Mouse (Mus musculus): ENCODE measurements around the gene Dmwd. TPM values are rescaled to one million over a fixed set of nuclear protein-coding genes. Genes with fewer than 3 reads are reported as not detected.

Dmwd gene
- polyA plus RNA-seq, 1 experiment, result 9.6 TPM

DNA sequence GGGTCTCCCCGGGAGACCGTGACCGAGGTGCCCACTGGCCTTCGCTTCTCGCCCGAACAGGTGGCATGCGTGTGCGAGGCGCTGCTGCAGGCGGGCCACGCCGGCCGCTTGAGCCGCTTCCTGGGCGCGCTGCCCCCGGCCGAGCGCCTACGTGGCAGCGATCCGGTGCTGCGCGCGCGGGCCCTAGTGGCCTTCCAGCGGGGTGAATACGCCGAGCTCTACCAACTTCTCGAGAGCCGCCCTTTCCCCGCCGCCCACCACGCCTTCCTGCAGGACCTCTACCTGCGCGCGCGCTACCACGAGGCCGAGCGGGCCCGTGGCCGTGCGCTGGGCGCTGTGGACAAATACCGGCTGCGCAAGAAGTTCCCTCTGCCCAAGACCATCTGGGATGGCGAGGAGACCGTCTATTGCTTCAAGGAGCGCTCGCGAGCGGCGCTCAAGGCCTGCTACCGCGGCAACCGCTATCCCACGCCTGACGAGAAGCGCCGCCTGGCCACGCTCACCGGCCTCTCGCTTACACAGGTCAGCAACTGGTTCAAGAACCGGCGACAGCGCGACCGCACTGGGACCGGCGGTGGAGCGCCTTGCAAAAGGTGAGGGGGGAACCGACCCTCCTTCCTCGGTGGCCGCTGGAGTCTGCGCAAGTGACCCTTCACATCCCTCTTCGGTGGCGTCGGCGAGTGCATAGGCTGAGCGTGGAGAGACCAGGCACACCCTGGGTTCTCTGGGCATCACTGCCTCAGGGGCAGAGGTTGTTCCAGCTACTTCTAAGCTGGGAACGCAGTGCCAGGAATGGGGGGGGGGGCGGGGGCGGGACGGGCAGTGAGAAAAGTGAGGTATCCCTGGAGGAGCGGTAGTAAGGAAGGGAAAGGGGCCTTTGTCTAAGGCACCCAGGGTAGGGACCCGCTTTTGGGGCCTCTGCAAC, 19.1 kb downstream of the Dmwd start:
- Histone ChIP-seq H3K4me1 (ENCODE audit: control insufficient read depth, insufficient read depth, insufficient read length, low read length) (peaks cover 5% of the 10 kb centered on the region; the same call in 1 of the 2 replicates), H3K4me3 (ENCODE audit: insufficient read depth, low read depth, low read length) (peak overlapping the region; percentile 83)

GRCm38 (mm10) chr7:19095751-19096110, 19.7 kb downstream of the Dmwd start:
- Histone ChIP-seq H3K27ac (replicated peaks; ENCODE audit: low read depth, low read length) (no peak overlapping the region), H3K4me1 (ENCODE audit: control insufficient read depth, insufficient read depth, insufficient read length, low read length) (peaks cover 5% of the 10 kb centered on the region; the same call in 1 of the 2 replicates), H3K4me3 (ENCODE audit: insufficient read depth, low read depth, low read length) (peak overlapping the region; percentile 83)

More for the DNA sequence above, 19.1 kb downstream of the Dmwd start:
- H3K27ac ChIP-seq (replicated peaks; ENCODE audit: low read depth, low read length), result peak overlapping the region; percentile 15; the same call in 1 of the 2 replicates

DNA sequence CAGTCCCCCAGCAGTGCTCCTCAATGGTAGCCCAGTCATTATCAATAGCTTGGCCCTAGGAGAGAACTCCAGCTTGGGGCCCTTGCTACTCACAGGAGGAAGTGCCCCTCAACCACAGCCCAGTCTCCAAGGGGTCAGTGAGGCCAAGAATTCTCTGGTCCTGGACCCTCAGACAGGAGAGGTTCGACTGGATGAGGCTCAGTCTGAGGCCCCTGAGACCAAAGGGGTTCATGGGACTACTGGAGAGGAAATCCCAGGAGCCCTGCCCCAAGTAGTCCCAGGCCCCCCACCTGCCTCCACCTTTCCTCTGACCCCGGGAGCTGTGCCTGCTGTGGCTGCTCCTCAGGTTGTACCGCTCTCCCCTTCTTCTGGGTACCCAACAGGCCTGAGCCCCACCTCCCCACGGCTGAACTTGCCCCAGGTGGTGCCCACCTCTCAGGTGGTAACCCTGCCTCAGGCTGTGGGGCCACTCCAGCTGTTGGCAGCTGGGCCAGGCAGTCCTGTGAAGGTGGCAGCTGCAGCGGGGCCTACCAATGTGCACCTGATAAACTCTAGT, 20.5 kb downstream of the Dmwd start:
- Histone ChIP-seq H3K27ac (replicated peaks; ENCODE audit: low read depth, low read length) (no peak overlapping the region), H3K4me1 (ENCODE audit: control insufficient read depth, insufficient read depth, insufficient read length, low read length) (peaks cover 5% of the 10 kb centered on the region; the same call in 1 of the 2 replicates), H3K4me3 (ENCODE audit: insufficient read depth, low read depth, low read length) (no peak overlapping the region)

GRCm38 (mm10) chr7:19097217-19097616, 21.2 kb downstream of the Dmwd start:
- H3K4me1 ChIP-seq (ENCODE audit: control insufficient read depth, insufficient read depth, insufficient read length, low read length), result peaks cover 5% of the 10 kb centered on the region; the same call in 1 of the 2 replicates
- H3K4me3 ChIP-seq (ENCODE audit: insufficient read depth, low read depth, low read length), result no peak overlapping the region
- H3K27ac ChIP-seq (replicated peaks; ENCODE audit: low read depth, low read length), result no peak overlapping the region

- no peak overlapping the region for H3K4me3 ChIP-seq (ENCODE audit: insufficient read depth, low read depth, low read length)
- no peak overlapping the region for H3K27ac ChIP-seq (replicated peaks; ENCODE audit: low read depth, low read length)
- peaks cover 5% of the 10 kb centered on the region; the same call in 1 of the 2 replicates for H3K4me1 ChIP-seq (ENCODE audit: control insufficient read depth, insufficient read depth, insufficient read length, low read length)
Observed at GRCm38 (mm10) chr7:19097863-19098262, 21.8 kb downstream of the Dmwd start.

DNA sequence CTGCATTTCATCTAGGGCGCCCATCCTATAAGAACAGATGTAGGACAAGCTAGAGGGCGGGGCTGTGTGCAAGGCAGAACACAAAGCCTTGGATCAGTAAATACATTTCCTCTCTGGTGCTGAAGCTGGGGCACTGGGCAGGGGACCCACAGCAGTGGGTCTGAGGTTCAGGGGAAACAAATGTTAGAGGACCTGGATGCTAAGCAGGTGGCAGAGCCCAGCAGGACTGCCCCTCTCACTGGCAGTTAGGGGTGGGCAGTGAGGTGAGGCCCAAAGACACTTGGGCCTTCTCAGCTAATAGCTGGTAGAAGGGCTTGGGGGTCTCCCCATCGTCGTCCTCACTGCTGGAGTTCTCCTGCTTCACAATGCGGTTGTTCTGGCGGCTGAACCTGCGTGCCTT, 22.8 kb downstream of the Dmwd start:
- H3K4me1 ChIP-seq (ENCODE audit: control insufficient read depth, insufficient read depth, insufficient read length, low read length), result peaks cover 5% of the 10 kb centered on the region; the same call in 1 of the 2 replicates
- no peak overlapping the region for H3K27ac ChIP-seq (replicated peaks; ENCODE audit: low read depth, low read length)

DNA sequence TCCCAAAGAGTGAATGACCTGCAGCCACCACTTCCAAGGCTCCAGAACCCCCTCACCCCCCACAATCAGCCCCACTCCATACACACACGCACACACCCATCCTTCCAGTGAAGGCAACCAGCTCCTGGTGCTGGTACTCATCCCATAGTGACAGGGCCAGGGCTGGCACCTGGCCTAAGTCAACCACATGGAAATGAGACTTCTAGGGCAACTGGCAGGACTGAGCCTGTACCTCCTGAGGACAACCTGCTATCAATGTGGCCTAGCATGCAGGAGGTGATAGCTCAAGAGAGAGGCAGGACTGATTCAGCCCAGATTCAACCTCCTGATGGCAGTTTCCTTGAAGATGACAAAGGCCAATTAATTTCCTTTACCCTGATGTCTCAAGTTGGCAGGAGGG, 24.3 kb downstream of the Dmwd start:
- no peak overlapping the region for H3K27ac ChIP-seq (replicated peaks; ENCODE audit: low read depth, low read length)
- H3K4me3 ChIP-seq (ENCODE audit: insufficient read depth, low read depth, low read length), result no peak overlapping the region
- peaks cover 5% of the 10 kb centered on the region; the same call in 1 of the 2 replicates for H3K4me1 ChIP-seq (ENCODE audit: control insufficient read depth, insufficient read depth, insufficient read length, low read length)

More for the DNA sequence above, 22.8 kb downstream of the Dmwd start:
- H3K4me3 ChIP-seq (ENCODE audit: insufficient read depth, low read depth, low read length), result no peak overlapping the region

GRCm38 (mm10) chr7:19103741-19104140, 27.7 kb downstream of the Dmwd start:
- Histone ChIP-seq H3K4me3 (ENCODE audit: insufficient read depth, low read depth, low read length) (no peak overlapping the region), H3K4me1 (ENCODE audit: control insufficient read depth, insufficient read depth, insufficient read length, low read length) (no peaks in the 10 kb centered on the region), H3K27ac (replicated peaks; ENCODE audit: low read depth, low read length) (no peak overlapping the region)

DNA sequence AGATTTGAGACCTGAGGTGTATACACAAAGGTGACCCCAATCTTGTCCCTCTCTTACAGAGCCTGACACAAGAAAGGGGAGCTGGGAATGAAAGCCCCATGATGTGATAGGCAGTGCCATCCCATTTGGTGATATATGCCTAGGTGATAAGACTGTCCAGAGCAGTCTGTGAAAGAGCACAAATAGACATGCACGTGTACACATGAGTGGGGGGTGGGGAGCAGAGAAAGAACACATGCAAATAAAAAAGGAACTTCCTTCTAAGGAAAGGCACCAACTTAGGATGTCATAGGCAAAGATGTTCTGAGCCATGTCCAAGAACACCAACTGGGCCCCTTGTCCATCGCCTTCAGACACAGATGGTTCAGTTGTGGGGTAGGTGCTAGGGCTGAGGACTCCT, 28.5 kb downstream of the Dmwd start:
- Histone ChIP-seq H3K4me3 (ENCODE audit: insufficient read depth, low read depth, low read length) (no peak overlapping the region), H3K4me1 (ENCODE audit: control insufficient read depth, insufficient read depth, insufficient read length, low read length) (no peaks in the 10 kb centered on the region), H3K27ac (replicated peaks; ENCODE audit: low read depth, low read length) (no peak overlapping the region)

DNA sequence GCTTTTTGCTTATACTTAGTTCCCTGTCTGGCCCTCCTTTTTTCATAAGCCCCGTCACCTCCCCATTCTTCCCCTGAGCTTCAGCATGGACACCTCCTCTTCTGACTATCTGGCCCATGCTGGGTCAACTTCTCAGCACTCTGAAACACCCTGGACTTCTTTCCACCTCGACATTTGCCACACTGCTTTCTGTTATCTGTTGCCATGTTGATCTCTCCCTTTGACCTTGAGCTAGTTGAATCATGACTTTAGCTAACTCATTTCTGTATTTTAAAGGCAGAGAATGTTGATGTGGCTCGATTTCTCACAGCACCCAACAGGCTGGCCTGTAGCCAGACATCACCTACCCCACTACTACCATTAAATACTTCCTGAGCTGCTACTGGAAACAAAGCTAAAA, 31.4 kb downstream of the Dmwd start:
- H3K4me3 ChIP-seq (ENCODE audit: insufficient read depth, low read depth, low read length), result no peak overlapping the region
- no peaks in the 10 kb centered on the region for H3K4me1 ChIP-seq (ENCODE audit: control insufficient read depth, insufficient read depth, insufficient read length, low read length)
- H3K27ac ChIP-seq (replicated peaks; ENCODE audit: low read depth, low read length), result no peak overlapping the region

DNA sequence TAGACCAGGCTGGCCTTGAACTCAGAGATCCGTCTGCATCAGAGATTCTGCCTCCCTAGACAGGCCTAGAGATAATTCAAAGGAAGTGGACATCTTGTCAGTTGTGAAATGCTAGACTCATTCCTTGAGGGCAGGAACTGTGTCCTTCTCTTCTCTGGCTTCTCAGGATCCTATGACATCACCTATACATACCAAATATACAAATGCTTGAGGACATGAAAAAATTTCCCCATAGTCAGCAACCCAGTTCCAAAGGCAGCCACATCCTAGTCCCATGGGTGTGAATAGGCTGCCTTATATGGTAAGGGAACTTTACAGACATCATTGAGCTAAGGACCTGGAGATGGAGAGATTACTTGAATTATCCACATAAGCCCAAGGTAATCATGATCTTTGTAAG, 33.5 kb downstream of the Dmwd start:
- Histone ChIP-seq H3K4me1 (ENCODE audit: control insufficient read depth, insufficient read depth, insufficient read length, low read length) (no peaks in the 10 kb centered on the region), H3K4me3 (ENCODE audit: insufficient read depth, low read depth, low read length) (no peak overlapping the region), H3K27ac (replicated peaks; ENCODE audit: low read depth, low read length) (no peak overlapping the region)

DNA sequence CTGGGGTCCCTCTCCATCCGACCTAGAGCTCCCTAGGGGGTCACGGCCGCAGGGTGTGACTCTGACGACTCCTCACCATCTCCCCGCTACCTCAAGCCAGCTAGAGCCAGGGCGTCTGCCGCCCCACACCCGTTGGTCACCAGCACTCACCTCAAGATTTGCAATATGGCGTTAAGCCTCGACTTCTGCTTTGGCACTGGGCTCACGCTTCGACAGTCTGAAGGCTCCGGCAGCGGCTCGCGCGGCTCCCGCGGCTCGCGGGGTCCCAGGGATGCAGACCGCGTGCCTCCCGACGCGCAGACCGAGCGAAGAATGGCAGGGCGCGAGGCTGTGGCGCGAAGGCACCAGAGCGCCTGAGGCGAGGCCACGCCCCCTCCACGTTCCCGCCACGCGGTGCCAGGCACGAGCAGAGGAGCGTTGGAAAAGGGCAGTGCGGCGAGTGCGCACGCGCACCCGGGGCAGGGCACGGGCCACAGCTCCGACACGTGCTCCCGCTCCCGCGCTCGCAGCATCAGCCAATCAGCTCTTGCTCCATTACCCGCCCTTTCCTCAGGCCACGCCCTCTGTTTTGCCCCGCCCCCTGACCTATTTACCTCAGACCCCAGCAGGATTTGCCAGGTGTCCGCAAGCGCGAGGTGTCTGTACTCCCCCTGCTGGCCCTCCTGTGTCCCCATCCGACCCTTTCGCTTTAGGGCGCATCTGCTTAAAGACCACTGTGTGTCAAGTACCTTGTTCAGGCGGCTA, 42.2 kb downstream of the Dmwd start, which contains the start of gene Gm4969:
Gene Gm4969, minus strand, starts transcription at position 341 of the 744 bp plus-strand sequence.
- H3K27ac ChIP-seq (replicated peaks; ENCODE audit: low read depth, low read length), result no peak within 1 kb of the TSS
- H3K4me3 ChIP-seq (ENCODE audit: insufficient read depth, low read depth, low read length), result no peak within 1 kb of the TSS
- H3K4me1 ChIP-seq (ENCODE audit: control insufficient read depth, insufficient read depth, insufficient read length, low read length), result 0 out of 2 replicates have a peak, but pooled peaks cover 6% of the 10 kb centered on the region

- no peak overlapping the region for H3K27ac ChIP-seq (replicated peaks; ENCODE audit: low read depth, low read length)
- no peak overlapping the region for H3K4me3 ChIP-seq (ENCODE audit: insufficient read depth, low read depth, low read length)
- 0 out of 2 replicates have a peak, but pooled peaks cover 6% of the 10 kb centered on the region for H3K4me1 ChIP-seq (ENCODE audit: control insufficient read depth, insufficient read depth, insufficient read length, low read length)
Observed at GRCm38 (mm10) chr7:19119083-19119482, 43.1 kb downstream of the Dmwd start.

DNA sequence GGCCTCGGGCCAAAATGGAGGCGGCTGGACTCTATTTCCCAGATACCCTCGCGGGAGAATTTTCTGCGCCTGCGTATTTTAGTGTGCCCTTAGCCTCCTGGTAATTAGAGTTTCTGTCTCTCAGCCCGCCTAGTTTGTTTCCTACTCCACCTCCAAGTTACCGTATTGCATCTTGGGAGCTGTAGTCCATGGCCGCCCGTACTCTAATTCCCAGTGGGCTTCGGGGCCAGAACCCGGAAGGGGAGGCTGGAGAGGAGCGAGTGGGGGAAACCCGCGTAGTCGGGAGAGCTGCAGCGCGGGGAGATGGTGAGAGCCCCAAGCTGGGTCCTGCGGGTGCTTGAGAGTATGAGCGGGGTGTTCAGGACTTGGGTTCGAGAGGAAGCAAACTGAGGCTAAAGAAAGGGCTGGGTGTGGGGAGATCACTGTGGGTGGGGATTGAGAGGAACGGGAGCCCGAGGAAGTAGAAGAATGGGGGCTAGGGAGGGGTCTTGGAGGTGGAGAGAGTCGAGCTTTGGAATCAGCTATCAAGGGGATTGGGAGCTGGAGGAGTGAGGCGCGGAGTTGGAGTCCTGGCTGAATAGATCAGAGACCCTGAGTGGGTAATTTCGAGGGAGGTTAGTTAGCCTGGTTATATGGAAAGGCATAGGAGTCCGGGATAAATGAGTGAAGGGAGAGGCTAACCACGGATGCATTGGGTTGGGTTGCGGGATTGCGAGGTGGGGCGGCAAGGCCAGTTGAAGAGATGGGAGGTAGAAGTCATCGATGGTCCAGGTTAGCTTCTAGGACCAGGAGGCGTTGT, 43.8 kb downstream of the Dmwd start, which contains the start of gene Fbxo46:
Gene Fbxo46, plus strand, starts transcription at position 229 of the 799 bp plus-strand sequence.
- H3K27ac ChIP-seq (replicated peaks; ENCODE audit: low read depth, low read length), result peak within 1 kb of the TSS; percentile 51
- H3K4me1 ChIP-seq (ENCODE audit: control insufficient read depth, insufficient read depth, insufficient read length, low read length), result 0 out of 2 replicates have a peak, but pooled peaks cover 6% of the 10 kb centered on the region
- H3K4me3 ChIP-seq (ENCODE audit: insufficient read depth, low read depth, low read length), result peak within 1 kb of the TSS; percentile 89

All from brown adipose tissue, adult 24 weeks (tissue).